Mouse (Mus musculus): ENCODE measurements around the gene Myo1g. TPM values are rescaled to one million over a fixed set of nuclear protein-coding genes. Genes with fewer than 3 reads are reported as not detected.

Gene Myo1g
- total RNA-seq, 1 experiment from 2014 or later, result 182 TPM

- ATAC-seq (ENCODE audit: extremely low read depth, insufficient number of reproducible peaks, low FRiP score, poor library complexity, severe bottlenecking), result no peak
Observed at GRCm38 (mm10) chr11:6472076-6472475, 48.7 kb downstream of the Myo1g start.

- ATAC-seq (ENCODE audit: extremely low read depth, insufficient number of reproducible peaks, low FRiP score, poor library complexity, severe bottlenecking), result no peak
Observed at GRCm38 (mm10) chr11:6471493-6471892, 49.3 kb downstream of the Myo1g start.

- no peak for ATAC-seq (ENCODE audit: extremely low read depth, insufficient number of reproducible peaks, low FRiP score, poor library complexity, severe bottlenecking)
Observed at GRCm38 (mm10) chr11:6471054-6471453, 49.7 kb downstream of the Myo1g start.

- no peak for ATAC-seq (ENCODE audit: extremely low read depth, insufficient number of reproducible peaks, low FRiP score, poor library complexity, severe bottlenecking)
Observed at GRCm38 (mm10) chr11:6468541-6468940, 52.2 kb downstream of the Myo1g start.

GRCm38 (mm10) chr11:6465122-6465521 lies 55.6 kb downstream of the Myo1g start:
- ATAC-seq (ENCODE audit: extremely low read depth, insufficient number of reproducible peaks, low FRiP score, poor library complexity, severe bottlenecking), result peak; percentile 75; the same call in 1 of the 2 replicates

- no peak for ATAC-seq (ENCODE audit: extremely low read depth, insufficient number of reproducible peaks, low FRiP score, poor library complexity, severe bottlenecking)
Observed at GRCm38 (mm10) chr11:6463159-6463837, 57.5 kb downstream of the Myo1g start.

Other genes with a start within 250 kb of the Myo1g start
- gene Tmed4, start 246.1 kb downstream of the Myo1g start, total RNA-seq (2017), result 28.6 and 39.8 TPM in 2 replicates
- 97.5 and 110 TPM in 2 replicates for gene Ogdh, start 229.3 kb downstream of the Myo1g start, total RNA-seq (2017)
- 29.6 and 32.9 TPM in 2 replicates for gene Zmiz2, start 131.9 kb downstream of the Myo1g start, total RNA-seq (2017)
- 569 and 595 TPM in 2 replicates for gene Ppia, start 105.5 kb downstream of the Myo1g start, total RNA-seq (2017)
- gene H2afv, start 76.5 kb downstream of the Myo1g start, total RNA-seq (2017), result 41.4 and 46.2 TPM in 2 replicates
- gene Purb, start 45.0 kb downstream of the Myo1g start, total RNA-seq (2017), result 73.4 and 75.8 TPM in 2 replicates
- 297 and 309 TPM in 2 replicates for gene Ccm2, start 25.9 kb upstream of the Myo1g start, total RNA-seq (2017)
- gene Nacad, start 85.1 kb upstream of the Myo1g start, total RNA-seq (2017), result 0.12 TPM in 2 replicates
- gene Tbrg4, start 105.1 kb upstream of the Myo1g start, total RNA-seq (2017), result 22.5 and 27.6 TPM in 2 replicates
- gene Wap, start 117.7 kb upstream of the Myo1g start, total RNA-seq (2017), result not detected in 2 replicates
- 0.37 TPM in 1 of 2 replicates, not detected in the other for gene Ramp3, start 137.6 kb upstream of the Myo1g start, total RNA-seq (2017)